Mouse (Mus musculus) 3134 (cell line): ENCODE results near the gene Emp3.
"Not testable (repeated sequence)": the region's sequence is repeated elsewhere in the genome, so short reads cannot be mapped to it uniquely, and the experiment has no call there.

Experiments
- DNase-seq: peaks from one replicate; pipeline ENCODE4 v3.0.0-alpha.2; 2011; ENCODE audit warnings: low spot score; ENCODE audit not compliant: insufficient read length; ENCODE audit errors: extremely low read depth

Gene Emp3

DNA sequence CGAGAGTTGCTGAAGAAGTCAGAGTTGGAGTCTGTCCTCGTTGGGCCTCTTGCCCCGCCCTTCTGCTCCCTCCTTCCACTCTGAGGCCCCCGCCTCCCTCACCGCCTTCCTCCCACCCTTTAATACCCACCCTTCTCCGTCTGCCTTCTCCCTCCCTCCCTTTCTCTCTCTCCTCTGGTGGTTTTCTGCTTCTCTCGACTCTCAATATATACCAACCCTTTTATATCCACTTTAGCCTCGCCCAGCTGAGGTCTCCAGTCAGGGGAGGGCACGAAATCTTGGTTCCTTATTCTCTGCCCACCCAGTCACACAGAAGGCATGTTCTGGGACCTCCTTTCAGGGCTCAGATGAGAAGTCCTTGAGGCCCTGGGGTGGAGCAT is at the start of gene Emp3:
TSS of gene Emp3 (minus strand) at position 163 of the 380 bp plus-strand sequence.
- DNase-seq: peak; percentile 82

DNA sequence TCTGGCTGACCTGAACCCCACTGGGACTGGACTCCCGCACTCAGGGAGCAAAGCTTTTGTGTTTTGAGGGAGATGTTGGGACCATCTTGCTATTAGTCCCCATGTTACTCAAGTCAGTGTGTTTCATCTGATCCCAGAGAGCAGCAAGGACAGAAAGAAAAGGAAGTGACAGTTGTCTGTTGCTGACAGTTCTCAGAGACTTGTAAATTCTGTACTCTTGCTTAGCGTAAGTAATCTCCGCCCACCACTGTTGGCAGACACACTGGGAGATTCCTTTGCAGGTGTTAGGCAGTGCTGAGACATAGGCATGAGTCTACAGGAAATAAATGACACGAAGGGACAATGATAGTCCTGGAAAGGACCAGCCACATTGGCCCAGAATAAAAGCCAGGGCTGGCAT is 35.4 kb upstream of the Emp3 start:
- no peak for DNase-seq

DNA sequence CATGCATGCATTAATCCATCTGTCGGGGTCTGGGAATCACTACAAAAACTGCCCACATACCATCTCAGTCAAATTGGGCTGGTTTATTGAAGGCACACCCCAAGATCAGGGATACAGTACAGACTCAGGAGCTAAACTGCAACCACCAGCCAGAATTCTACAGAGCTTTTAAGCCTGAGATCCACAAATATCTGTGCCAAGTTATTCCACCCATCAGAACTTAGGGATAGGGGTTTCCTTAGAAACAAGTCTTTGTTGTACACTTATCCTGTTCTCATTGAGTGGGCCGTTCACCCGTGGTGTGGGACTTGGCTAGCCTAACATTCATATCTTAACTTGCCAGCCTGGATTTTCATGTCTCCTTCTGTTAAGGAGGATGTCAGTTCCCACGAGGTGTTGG is 27.9 kb upstream of the Emp3 start:
- DNase-seq: no peak

DNA sequence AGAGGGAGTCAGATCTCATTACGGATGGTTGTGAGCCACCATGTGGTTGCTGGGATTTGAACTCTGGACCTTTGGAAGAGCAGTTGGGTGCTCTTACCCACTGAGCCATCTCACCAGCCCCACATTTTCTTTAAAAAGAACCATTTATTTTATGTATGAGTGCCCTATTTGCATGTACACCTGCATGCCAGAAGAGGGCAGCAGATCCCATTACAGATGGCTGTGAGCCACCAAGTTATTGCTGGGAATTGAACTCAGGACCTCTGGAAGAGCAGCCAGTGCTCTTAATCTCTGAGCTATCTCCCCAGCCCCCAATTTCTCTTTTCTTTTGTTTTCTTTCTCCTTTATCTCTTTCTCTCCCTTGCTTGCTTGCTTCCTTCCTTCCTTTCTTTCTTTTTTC is 22.1 kb upstream of the Emp3 start:
- not testable (repeated sequence) for DNase-seq

DNA sequence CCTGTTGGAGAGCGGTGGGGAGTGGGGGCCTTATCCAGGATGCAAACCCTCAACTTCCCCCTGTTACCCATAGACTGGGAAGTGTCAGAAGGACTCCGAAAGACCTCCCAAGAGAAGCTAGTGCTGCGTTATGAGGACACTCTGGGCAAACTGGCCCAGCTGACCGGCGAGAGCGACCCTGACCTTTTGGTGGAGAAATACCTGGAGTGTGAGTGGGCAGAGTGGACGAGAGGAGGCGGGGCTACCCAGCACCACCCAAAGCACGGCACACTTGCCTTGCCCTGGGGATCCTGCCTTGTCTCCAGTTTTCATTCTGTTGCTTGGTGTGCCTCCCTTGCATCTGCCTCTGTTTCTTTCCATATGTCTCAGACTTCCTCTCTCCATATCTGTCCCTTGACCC is 20.8 kb upstream of the Emp3 start:
- DNase-seq: no peak

DNA sequence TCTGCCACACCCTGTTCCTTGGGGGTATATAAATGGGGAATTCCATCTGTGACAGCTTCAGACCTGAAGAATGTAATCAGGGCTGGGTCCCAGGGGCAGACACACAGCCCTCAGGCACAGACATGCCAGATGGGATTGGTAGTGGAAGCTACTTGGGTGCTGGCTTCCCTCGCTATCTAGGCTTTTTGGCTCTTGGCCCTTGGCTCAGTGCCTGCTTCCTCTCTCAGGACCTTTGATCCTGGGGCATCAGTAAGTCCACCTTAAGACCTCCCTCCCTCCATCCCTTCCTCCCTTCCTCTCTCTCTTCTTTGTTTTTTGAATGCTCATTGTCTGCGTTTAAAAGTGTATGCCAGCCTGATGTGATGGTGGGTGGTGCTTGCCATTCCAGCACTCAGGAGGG is 18.6 kb upstream of the Emp3 start:
- DNase-seq: no peak

DNA sequence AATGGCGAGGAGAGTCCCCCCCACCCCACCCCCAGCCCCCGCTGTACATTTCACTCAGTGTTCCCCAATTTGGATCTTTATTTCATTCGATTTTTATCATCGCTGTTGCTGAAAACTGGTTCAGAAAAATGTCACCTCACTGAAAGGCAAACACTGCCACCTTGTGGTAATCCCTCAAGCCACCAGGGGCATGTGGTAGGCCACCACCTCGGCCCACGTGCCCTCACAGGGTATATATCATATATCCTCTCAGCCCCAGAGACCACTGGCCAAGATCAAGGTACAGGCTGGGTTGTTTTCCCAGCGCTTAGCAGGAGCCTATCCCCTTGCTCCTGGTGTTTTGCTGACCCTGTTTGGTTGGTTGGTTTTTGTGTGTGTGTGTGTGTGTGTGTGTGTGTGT is 13.9 kb upstream of the Emp3 start:
- DNase-seq: peak; percentile 31

DNA sequence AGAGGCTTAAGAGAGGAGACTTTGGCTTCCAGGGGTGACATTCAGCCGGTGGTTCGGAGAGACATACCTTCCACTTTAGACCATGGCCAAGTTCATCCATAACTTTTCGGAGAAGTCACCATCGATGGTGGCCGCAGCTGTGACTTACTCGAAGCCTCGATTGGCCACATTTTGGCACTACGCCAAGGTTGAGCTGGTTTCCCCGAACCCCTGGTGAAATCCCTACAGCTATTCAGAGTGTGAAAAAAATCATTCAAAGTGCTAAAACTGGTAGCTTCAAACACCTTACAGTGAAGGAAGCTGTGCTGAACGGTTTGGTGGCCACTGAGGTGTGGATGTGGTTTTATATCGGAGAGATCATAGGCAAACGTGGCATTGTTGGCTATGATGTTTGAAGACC is 12.6 kb upstream of the Emp3 start:
- DNase-seq: not testable (repeated sequence)

DNA sequence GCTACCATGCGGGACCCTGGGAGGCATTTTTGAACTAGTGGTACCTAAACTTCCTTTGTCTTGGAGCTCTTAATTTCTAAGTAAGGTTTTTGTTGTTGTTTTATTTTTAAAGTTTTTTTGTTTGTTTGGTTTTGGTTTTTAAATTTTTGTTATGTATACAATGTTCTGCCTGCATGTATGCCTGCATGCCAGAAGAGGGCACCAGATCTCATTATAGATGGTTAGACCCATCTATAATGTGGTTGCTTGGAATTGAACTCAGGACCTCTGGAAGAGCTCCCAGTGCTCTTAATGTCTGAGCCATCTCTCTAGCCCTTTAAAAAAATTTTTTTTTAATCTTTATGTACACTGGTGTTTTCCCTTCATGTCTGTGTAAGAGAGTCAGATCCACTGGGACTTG is 8.5 kb upstream of the Emp3 start:
- no peak for DNase-seq

DNA sequence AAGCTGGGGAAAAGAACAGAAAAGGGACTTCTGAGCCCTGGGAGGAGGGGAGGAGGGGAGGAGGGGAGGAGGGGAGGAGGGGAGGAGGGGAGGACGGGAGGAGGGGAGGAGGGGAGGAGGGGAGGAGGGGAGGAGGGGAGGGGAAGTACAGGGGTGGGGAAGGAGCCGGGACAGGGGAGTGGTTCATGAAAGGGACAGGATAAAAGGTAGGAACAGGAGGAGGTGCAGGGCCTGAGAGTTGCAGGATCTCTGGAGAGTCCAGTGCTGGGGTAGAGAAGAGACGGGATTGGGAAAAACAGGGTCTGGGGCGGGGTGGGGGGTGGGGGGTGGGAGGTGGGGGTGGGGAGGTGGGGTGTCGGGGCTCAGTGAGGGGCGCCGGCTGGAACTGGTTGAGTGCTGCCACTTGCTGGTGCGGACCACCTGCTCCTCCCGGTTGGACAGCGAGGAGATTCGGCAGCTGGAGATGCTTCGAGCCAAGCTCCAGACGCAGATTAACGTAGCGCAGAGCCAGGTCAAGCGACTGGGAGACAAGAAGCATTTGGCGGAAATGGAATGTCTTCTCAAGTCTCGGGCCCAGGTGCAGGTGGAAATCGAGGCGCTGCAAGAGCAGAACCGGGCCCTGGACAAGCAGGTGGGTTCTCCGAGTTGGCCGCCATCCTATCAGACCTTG is 7.6 kb upstream of the Emp3 start:
- DNase-seq: no peak

DNA sequence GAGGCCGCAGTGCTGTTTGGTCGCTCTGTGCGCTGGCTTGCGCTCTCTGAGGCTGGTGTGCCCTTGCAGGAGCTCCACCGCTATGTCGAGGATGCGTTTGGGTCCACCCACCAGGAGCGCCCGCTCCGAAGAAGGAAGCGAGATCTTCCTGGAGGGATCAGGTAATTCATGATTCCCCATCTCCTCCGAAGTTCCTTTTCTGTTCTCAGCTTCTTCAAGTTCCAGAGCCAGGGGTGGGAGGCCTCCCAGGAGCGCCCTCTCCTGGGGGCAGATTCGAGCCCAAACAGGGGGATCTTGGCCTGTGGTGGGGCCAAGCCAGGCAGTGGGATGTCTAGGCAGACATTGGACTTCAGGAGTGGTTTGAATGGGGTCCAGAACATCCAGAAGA is 3.2 kb upstream of the Emp3 start:
- DNase-seq: no peak

DNA sequence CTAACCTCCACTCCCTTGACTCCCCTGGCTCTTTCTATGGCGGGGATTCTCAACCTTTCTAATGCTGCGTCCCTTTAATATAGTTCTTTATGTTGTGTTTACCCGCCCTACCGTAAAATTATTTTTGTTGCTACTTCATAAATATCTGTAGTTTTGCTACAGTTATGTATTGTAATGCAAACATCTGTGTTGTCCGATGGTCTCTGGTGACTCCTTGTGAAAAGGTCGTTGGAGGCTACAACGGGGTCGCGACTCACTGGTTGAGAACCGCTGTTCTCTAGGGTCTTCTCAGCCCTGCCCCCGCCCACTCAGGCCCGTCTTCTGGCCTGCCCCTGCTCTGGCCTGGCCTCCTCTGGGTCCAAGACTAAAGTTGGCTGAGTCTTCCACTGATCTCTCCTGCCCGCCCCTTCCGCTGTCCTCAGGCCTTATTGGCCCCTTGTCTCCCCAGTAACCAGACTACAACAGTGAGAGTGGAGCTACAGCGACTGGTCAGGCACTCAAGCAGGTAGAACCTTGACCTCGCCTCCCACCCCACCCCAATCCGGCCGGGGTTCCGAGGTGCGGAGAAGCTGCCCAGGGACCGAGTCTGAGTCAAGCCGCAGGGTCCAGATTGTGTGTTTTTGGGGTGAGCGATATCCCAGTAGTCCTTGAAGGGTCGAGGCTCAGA is 2.7 kb upstream of the Emp3 start, which contains the start of gene Ccdc114:
TSS of gene Ccdc114 (plus strand) at position 311 of the 667 bp plus-strand sequence.
- DNase-seq: peak; percentile 65

DNA sequence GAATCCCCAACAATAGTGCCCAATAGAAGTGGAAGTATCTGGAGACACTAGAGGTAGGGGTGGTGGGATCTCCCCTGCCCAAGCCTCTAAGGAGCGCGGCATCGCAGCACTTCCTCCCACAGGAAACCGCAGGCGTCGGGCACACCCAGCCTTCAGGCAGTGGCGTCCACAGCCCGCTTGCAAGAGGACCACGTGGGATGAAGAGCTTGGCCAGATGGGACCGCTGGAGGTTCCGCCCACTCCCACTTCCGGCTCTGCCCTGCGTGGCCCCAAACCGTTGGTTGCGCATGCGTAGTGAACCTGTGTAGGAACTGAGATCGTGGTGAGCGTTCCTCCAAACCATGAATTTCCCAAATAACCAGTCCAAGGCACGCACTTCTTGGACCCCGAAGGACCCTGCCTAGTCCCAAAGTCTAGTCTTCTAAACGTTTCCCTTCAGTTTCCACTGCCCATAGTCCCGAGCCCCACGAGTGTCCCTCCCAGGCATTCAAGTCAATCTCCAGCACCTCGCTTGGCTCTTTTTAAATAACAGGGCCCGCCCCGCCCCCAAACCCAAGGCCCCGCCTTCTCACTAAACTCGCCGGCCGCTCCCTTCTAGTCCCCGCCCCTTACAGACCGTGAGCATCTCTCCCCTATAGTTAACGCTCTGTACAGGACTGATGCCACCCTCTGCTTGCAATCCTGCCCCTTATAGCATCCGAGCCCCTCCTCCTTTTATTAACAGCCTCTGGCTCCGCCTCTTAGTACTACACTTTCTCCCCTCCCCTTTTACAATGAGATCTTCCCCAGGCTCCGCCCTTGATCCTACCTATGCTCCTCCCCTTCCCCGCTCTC is 1.9 kb upstream of the Emp3 start:
- peak; percentile 98 for DNase-seq

DNA sequence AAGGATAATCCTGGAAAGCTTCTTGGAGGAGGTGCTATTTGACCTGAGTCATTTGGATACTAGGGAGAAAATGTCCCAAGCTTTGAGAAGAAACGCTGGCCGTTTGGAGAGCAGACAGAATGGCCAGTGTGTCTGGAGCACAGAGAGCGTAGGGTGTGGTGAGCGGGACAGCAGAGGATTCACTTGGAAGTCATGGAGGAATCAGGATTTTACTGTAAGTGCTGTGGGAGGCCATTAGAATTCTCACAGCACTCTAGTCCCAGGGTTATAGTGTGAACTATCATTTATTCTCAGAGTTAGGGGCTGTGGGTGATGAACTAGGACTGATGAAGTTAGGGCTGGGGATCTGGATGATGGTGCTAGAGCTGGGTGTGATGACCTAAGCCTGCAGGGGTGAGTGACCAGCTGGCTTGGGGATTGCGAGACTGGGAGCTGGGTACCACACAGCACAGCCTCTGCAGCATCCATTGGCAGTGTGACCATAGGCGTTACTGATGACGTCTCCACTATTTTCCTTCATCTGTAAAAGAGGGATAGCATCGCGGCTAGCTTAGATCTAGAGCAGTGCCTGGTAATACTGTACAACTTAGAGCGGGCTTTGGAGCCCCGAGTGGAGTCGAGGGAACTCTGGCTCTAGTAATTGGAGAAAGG is 871 bp upstream of the Emp3 start:
- DNase-seq: peak; percentile 33

DNA sequence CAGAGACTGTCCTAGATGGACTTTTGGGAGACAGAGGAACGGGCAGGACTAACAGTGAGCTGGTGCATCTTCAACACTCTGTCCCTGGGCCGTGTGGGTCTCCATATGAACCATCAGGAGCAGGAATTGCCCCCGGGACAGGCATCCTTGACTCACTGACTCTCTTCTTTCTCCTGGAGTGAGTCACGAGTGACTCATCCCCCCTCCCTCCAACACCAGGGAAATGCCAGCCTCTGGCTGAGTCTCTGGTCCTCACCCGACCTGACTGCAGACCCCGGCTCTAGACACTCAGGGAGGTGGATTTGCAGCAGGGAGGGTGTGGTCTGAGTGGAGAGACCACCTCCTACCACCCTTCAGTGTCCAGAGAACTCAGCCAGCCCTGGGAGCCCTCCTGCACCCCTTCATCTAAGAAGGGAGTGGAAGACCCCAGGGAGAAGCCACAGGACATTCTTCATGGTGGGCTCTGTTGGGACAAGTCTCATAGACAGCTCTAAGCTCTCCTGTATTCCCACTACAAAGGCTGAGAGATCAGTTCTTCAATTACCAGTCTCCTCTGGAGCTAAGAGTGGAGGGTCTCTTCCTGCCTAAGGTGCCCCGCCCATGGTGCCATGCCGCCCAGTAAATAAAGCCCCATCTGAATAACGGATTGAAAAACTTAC is 492 bp downstream of the Emp3 start:
- DNase-seq: peak; percentile 81

DNA sequence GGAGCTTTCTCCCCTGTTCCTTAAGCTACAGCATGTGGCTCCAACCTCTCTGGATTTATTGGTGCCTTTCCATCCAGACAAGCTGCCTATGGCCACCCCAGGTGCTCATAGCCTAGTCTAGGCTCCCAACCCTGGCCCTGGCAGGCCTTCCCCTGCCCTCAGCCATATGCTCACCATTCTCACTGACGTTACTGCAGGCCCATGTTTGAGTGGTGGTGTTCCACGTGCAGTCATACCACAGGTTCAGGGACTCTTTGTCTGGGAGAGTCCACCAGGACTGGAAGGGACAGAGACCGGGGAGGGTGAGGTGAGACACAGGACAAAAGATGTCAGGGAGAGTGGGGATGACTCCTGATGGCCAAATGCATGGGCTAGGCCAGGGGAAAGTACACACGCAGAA is 1.4 kb downstream of the Emp3 start:
- DNase-seq: peak; percentile 36

DNA sequence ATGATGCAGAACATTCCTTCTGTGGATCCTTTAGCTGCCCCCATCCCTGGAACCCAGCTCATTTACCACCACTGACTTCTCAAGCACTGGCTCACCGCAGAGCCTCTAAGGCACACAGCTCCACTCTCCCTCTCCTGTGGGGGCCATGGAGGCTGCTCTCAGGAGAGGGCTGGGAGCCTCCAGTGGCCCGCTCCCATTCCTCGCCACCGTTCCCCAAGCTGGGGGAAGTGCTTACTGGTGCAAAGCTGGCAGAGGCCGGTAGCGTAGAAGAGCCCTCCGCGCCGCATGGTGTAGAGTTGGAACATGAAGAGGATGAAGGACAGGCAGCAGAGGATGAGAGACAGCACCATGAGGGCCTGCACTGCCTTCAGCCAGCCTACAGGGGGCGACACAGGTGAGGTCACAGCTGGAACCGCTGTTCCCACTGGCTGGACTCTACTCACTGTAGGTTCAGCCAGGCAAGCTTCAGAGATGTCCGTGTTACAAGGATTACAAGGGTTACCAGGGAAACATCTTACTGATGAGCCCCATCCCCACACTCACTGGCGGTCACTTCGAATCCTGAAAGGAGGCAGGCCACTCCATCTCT is 2.0 kb downstream of the Emp3 start:
- DNase-seq: peak; percentile 74

DNA sequence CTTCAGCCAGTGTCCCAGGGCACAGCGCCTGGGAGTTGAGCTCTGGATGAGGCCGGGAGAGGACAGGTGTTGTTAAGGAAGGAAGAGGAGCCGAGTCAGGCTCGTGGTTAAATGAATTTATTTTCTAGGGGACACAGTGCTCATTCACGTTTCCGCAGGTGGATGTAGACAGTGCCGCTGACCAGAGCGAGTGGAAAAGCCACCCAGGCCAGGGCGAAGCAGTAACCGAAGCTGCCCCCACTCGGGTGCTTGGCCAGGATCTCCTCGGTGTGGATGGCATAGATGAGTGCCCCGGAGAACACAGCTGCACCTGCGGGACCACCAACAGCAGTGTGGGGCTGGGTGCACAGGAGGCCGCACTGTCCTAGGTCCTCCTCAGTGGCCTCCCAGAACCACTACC is 3.3 kb downstream of the Emp3 start:
- no peak for DNase-seq

DNA sequence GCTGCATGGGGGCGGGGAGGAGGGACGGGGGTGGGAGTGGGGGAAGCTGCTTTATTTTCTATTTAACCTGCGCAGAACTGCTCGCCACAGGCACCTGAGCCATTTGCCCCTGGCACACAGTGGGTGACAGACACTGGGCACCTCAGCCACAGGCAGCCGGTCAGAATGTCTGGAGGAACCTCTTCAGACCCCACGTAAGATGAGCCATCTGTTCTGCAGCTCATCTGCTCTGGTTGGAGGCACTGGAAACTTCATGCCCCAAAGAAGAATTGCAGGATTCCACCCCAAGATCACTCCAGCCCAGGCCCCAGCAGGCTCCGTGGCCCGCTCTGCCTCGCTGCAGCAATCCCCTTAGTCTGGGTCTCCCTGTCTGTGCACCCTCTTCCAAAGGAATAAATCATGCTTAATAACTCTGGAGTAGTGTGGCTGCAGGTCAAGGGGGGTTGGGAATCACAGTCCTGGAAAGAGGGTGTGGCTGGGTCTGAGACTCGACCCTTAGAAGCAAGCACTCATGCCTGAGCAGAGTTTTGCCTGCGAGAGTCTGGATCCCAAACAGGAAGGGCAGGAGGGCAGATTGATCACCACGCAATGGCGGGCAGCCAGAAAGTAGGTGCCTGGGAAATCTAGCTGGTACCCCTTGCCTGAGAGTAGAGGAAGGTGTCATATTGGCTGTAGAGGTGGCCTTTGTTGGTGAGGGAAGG is 4.0 kb downstream of the Emp3 start:
- DNase-seq: peak; percentile 35
